Mouse (Mus musculus): ENCODE data around the gene P3h3. TPM values are rescaled to one million over a fixed set of nuclear protein-coding genes. Genes with fewer than 3 reads are reported as not detected.
"Not testable (repeated sequence)": the region's sequence is repeated elsewhere in the genome, so short reads cannot be mapped to it uniquely, and the experiment has no call there.

The P3h3 gene
- total RNA-seq, 4 experiments from 2014 or later, result 32.2 to 51.8 (median 36.4) TPM

DNA sequence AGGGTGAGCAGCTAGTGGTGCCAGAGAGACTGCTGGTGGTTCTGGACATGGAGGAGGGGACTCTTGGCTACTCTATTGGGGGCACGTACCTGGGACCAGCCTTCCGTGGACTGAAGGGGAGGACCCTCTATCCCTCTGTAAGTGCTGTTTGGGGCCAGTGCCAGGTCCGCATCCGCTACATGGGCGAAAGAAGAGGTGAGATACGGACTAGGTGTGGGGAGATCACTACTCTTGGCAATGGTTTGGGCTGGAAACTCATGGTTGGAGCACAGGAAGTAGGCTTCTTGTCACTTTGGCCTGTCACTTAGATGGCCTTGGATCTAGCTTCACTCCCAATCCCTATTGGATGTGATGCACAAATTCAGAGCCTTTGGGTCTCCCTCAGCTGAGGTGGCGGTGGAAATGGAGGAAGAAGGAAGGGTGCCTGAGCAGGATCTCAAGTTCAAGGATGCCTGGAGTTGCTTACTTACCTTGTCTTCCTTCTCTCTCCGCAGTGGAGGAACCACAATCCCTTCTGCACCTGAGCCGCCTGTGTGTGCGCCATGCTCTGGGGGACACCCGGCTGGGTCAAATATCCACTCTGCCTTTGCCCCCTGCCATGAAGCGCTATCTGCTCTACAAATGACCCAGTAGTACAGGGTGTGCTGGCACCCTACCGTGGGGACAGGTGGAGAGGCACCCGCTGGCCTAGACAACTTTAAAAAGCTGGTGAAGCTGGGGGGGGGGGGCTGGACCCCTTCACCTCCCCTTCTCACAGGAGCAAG lies 47.6 kb downstream of the P3h3 start:
- DNase-seq (ENCODE audit: low spot score in 2 of 2), result no peak

DNA sequence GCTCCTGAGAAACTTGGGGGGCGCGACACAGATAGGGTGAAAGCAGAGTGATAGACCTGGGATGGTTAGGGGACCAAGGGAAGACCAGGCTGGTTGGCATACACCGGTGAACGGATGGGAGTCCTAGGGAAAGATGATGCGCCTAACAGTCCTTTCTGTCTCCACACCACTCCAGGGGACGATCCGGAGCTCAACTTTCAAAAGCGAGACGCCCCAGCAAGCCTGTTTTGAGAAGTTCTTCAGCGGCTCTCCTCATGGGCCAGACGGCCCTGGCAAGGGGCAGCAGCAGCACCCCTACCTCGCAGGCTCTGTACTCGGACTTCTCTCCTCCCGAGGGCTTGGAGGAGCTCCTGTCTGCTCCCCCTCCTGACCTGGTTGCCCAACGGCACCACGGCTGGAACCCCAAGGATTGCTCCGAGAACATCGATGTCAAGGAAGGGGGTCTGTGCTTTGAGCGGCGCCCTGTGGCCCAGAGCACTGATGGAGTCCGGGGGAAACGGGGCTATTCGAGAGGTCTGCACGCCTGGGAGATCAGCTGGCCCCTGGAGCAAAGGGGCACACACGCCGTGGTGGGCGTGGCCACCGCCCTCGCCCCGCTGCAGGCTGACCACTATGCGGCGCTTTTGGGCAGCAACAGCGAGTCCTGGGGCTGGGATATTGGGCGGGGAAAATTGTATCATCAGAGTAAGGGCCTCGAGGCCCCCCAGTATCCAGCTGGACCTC lies 48.3 kb downstream of the P3h3 start:
- DNase-seq (ENCODE audit: low spot score in 2 of 2), result peak in 1 of 2 experiments; percentile 45

GRCm38 (mm10) chr6:124808358-124809012 lies 49.1 kb downstream of the P3h3 start, which contains the start of gene Spsb2:
Gene Spsb2 (plus strand): TSS chr6:124808661.
- no peak for DNase-seq (ENCODE audit: low spot score in 2 of 2)

DNA sequence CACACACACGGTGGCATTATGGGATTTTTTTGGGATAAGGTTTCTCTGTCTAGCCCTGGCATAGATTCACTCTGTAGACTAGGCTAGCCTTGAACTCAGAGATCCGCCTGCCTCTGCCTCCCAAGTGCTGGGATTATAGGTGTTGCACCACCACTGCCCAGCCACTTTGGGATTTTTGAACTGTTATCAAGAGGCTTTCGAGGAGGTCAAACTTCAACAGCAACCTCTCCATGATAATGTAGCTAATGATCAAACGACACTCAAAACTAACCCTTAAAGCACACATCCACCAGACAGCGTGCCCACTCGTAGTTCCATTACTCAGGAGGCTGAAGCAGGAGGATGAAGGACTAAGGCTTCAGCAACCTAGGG lies 49.6 kb downstream of the P3h3 start:
- no peak for DNase-seq (ENCODE audit: low spot score in 2 of 2)

- DNase-seq (ENCODE audit: low spot score in 2 of 2), result no peak
Measured at GRCm38 (mm10) chr6:124807366-124807765, 50.2 kb downstream of the P3h3 start.

DNA sequence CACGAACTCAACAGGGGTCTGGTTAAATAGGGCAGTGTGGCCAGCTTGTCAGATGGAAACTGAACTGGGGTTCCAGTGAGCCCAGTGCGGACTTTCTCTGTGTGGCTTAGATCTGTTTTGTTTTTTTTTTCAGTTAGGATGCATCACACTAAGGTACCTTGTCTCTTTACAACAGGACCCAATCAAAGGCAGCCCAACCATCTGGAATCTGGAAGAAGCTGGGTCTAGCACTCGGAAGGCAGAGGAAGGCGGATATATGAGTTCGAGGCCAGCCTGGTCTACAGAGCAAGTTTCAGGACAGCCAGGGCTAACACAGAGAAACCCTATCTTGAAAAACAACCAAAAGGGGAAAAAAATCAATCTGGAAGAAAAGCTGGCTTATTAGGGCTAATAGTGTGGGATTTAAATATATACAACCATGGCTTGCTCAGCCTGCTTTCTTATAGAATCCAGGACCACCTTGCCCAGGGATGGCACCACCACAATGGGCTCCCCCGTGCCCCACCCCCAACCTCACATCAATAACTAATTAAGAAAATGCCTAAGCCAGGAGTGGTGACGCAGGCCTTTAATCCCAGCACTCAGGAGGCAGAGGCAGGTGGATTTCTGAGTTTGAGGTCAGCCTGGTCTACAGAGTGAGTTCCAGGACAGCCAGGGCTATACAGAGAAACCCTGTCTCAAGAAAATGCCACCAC lies 51.0 kb downstream of the P3h3 start:
- DNase-seq (ENCODE audit: low spot score in 2 of 2), result no peak

GRCm38 (mm10) chr6:124805341-124806321 lies 51.9 kb downstream of the P3h3 start:
- peak; percentile 95 to 96 for DNase-seq (ENCODE audit: low spot score in 2 of 2)

DNA sequence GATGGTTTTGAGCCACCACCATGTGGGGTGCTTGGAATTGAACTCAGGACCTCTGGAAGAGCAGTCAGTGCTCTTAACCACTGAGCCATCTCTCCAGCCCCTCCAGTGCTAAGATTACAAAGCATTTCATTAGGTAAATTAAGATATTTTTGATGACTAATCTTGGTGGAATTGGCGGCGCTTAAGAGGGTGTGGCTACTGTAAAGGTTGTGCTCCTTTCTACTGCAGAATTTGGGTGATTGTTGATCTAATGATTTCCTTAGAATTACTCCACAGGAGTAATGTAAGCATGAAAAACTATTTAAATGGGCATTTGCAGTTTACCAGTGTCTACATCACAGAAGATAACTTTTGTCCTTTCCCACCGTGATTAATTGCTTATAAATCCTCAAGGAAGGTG lies 53.2 kb downstream of the P3h3 start:
- no peak for DNase-seq (ENCODE audit: low spot score in 2 of 2)

GRCm38 (mm10) chr6:124803691-124804090 lies 53.9 kb downstream of the P3h3 start:
- not testable (repeated sequence) for DNase-seq (ENCODE audit: low spot score in 2 of 2)

GRCm38 (mm10) chr6:124803061-124803460 lies 54.5 kb downstream of the P3h3 start:
- DNase-seq (ENCODE audit: low spot score in 2 of 2), result no peak

DNA sequence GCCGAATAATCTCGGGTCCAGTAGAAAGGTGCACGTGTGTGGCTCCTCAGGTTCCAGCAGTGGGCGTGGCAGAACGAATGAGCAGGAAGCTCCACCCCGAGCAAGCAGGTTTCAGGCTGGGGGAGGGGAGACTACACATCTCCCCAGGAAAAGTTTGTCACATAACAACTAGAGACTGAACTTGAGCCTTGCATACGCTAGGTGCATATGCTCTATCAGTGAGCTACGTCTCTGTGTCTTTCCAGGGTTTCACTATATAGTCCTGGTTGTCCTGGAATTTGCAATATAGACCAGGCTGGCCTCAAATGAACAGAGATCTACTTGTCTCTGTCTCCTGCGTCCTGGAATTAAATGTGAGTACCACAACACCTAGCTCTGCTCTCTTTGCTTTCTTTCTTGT lies 55.2 kb downstream of the P3h3 start:
- DNase-seq (ENCODE audit: low spot score in 2 of 2), result not testable (repeated sequence)

GRCm38 (mm10) chr6:124796200-124796599 lies 61.4 kb downstream of the P3h3 start:
- DNase-seq (ENCODE audit: low spot score in 2 of 2), result no peak

GRCm38 (mm10) chr6:124795781-124796180 lies 61.8 kb downstream of the P3h3 start:
- no peak for DNase-seq (ENCODE audit: low spot score in 2 of 2)

- DNase-seq (ENCODE audit: low spot score in 2 of 2), result no peak
Measured at GRCm38 (mm10) chr6:124791911-124792310, 65.6 kb downstream of the P3h3 start.

Other genes starting within 250 kb of the P3h3 start
- under 1 TPM; 0.23 to 0.68 (median 0.44) TPM for gene C1s2, start 221.7 kb downstream of the P3h3 start, total RNA-seq (2022)
- 10 to 100 TPM; 24.1 to 38.4 (median 31.4) TPM for gene Lpcat3, start 194.7 kb downstream of the P3h3 start, total RNA-seq (2022)
- 10 to 100 TPM; 50.1 to 57.2 (median 52.5) TPM for gene Emg1, start 145.6 kb downstream of the P3h3 start, total RNA-seq (2022)
- gene Phb2, start 145.4 kb downstream of the P3h3 start, total RNA-seq (2022), result 100 to 1,000 TPM; 118 to 123 (median 120) TPM
- gene Ptpn6, start 119.0 kb downstream of the P3h3 start, total RNA-seq (2022), result 10 to 100 TPM in 2 of 4 experiments, 1 to 10 TPM in 2; 2.2 to 24.3 (median 13.4) TPM
- 100 to 1,000 TPM; 311 to 385 (median 325) TPM for gene Grcc10, start 116.4 kb downstream of the P3h3 start, total RNA-seq (2022)
- 1 to 10 TPM in 1 of 4 experiments, not detected in 3; 5.1 TPM for gene Gm45234, start 101.7 kb downstream of the P3h3 start, total RNA-seq (2022)
- 100 to 1,000 TPM; 138 to 158 (median 147) TPM for gene Atn1, start 101.2 kb downstream of the P3h3 start, total RNA-seq (2022)
- 1,000 to 10,000 TPM in 3 of 4 experiments, 100 to 1,000 TPM in 1; 993 to 1,113 (median 1,027) TPM for gene Eno2, start 88.1 kb downstream of the P3h3 start, total RNA-seq (2022)
- gene Lrrc23, start 78.0 kb downstream of the P3h3 start, total RNA-seq (2022), result 1 to 10 TPM; 2.3 to 5.1 (median 3.3) TPM
- 1 to 10 TPM; 3.1 to 7.0 (median 6.0) TPM for gene Spsb2, start 49.1 kb downstream of the P3h3 start, total RNA-seq (2022)
- 100 to 1,000 TPM; 782 to 819 (median 789) TPM for gene Tpi1, start 43.5 kb downstream of the P3h3 start, total RNA-seq (2022)
- 100 to 1,000 TPM; 181 to 196 (median 186) TPM for gene Usp5, start 28.3 kb downstream of the P3h3 start, total RNA-seq (2022)
- gene Cdca3, start 28.2 kb downstream of the P3h3 start, total RNA-seq (2022), result 1 to 10 TPM in 2 of 4 experiments, under 1 TPM in 2; 0.61 to 1.0 (median 0.95) TPM
- under 1 TPM in 2 of 4 experiments, not detected in 2; 0.36 to 0.96 TPM for gene Gnb3, start 17.5 kb downstream of the P3h3 start, total RNA-seq (2022)
- gene Gpr162, start 6.2 kb upstream of the P3h3 start, total RNA-seq (2022), result 100 to 1,000 TPM; 171 to 204 (median 183) TPM
- gene Cd4, start 30.5 kb upstream of the P3h3 start, total RNA-seq (2022), result under 1 TPM in 2 of 4 experiments, not detected in 2; 0.12 to 0.38 TPM
- gene Lag3, start 54.0 kb upstream of the P3h3 start, total RNA-seq (2022), result 10 to 100 TPM in 2 of 4 experiments, 1 to 10 TPM in 2; 1.6 to 15.6 (median 8.5) TPM
- gene Ptms, start 62.4 kb upstream of the P3h3 start, total RNA-seq (2022), result 100 to 1,000 TPM; 881 to 936 (median 911) TPM
- 100 to 1,000 TPM; 564 to 596 (median 590) TPM for gene Mlf2, start 73.6 kb upstream of the P3h3 start, total RNA-seq (2022)
- gene Cops7a, start 107.8 kb upstream of the P3h3 start, total RNA-seq (2022), result 100 to 1,000 TPM; 129 to 152 (median 145) TPM
- gene Pianp, start 138.9 kb upstream of the P3h3 start, total RNA-seq (2022), result 100 to 1,000 TPM; 115 to 179 (median 146) TPM
- 10 to 100 TPM; 44.6 to 54.5 (median 50.6) TPM for gene Zfp384, start 151.4 kb upstream of the P3h3 start, total RNA-seq (2022)
- 10 to 100 TPM; 50.1 to 63.5 (median 55.4) TPM for gene Ing4, start 182.0 kb upstream of the P3h3 start, total RNA-seq (2022)
- 10 to 100 TPM; 12.8 to 20.9 (median 15.6) TPM for gene Acrbp, start 191.9 kb upstream of the P3h3 start, total RNA-seq (2022)
- 1 to 10 TPM in 3 of 4 experiments, under 1 TPM in 1; 0.23 to 3.9 (median 1.9) TPM for gene Lpar5, start 210.2 kb upstream of the P3h3 start, total RNA-seq (2022)
- 100 to 1,000 TPM; 159 to 187 (median 175) TPM for gene Chd4, start 238.2 kb upstream of the P3h3 start, total RNA-seq (2022)